Mouse (Mus musculus): ENCODE data around the gene Med7.

The Med7 gene

GRCm38 (mm10) chr11:46430123-46430522, 6.6 kb upstream of the Med7 start:
- DNase-seq (ENCODE audit: low spot score) = no peak

- peak; percentile 50 for DNase-seq (ENCODE audit: low spot score)
Observed at GRCm38 (mm10) chr11:46431129-46431528, 5.6 kb upstream of the Med7 start.

- DNase-seq (ENCODE audit: low spot score) = no peak
Observed at GRCm38 (mm10) chr11:46435363-46435762, 1.4 kb upstream of the Med7 start.

- no peak for DNase-seq (ENCODE audit: low spot score)
Observed at GRCm38 (mm10) chr11:46437459-46438000, 805 bp downstream of the Med7 start.

- no peak for DNase-seq (ENCODE audit: low spot score)
Observed at GRCm38 (mm10) chr11:46439005-46439543, 2.3 kb downstream of the Med7 start.

- no peak for DNase-seq (ENCODE audit: low spot score)
Observed at GRCm38 (mm10) chr11:46441774-46442173, 5.0 kb downstream of the Med7 start.

GRCm38 (mm10) chr11:46443152-46443551, 6.4 kb downstream of the Med7 start:
- DNase-seq (ENCODE audit: low spot score) = no peak

- DNase-seq (ENCODE audit: low spot score) = no peak
Observed at GRCm38 (mm10) chr11:46443979-46444378, 7.3 kb downstream of the Med7 start.

GRCm38 (mm10) chr11:46446150-46446549, 9.4 kb downstream of the Med7 start:
- no peak for DNase-seq (ENCODE audit: low spot score)

- DNase-seq (ENCODE audit: low spot score) = no peak
Observed at GRCm38 (mm10) chr11:46447644-46448484, 11.1 kb downstream of the Med7 start.

- DNase-seq (ENCODE audit: low spot score) = no peak
Observed at GRCm38 (mm10) chr11:46449461-46450080, 12.8 kb downstream of the Med7 start.

GRCm38 (mm10) chr11:46454453-46455045, 17.8 kb downstream of the Med7 start, which contains the start of gene Havcr2:
Gene Havcr2, plus strand, starts transcription at chr11:46454935.
- DNase-seq (ENCODE audit: low spot score) = no peak

GRCm38 (mm10) chr11:46459960-46460359, 23.2 kb downstream of the Med7 start:
- DNase-seq (ENCODE audit: low spot score) = no peak

GRCm38 (mm10) chr11:46461362-46461761, 24.6 kb downstream of the Med7 start:
- DNase-seq (ENCODE audit: low spot score) = no peak

GRCm38 (mm10) chr11:46461931-46462330, 25.2 kb downstream of the Med7 start:
- DNase-seq (ENCODE audit: low spot score) = no peak

GRCm38 (mm10) chr11:46466878-46467277, 30.2 kb downstream of the Med7 start:
- no peak for DNase-seq (ENCODE audit: low spot score)

GRCm38 (mm10) chr11:46474220-46474619, 37.5 kb downstream of the Med7 start:
- no peak for DNase-seq (ENCODE audit: low spot score)

GRCm38 (mm10) chr11:46479311-46479710, 42.6 kb downstream of the Med7 start:
- no peak for DNase-seq (ENCODE audit: low spot score)

- DNase-seq (ENCODE audit: low spot score) = no peak
Observed at GRCm38 (mm10) chr11:46480517-46480916, 43.8 kb downstream of the Med7 start.

GRCm38 (mm10) chr11:46488231-46488630, 51.5 kb downstream of the Med7 start:
- no peak for DNase-seq (ENCODE audit: low spot score)

- DNase-seq (ENCODE audit: low spot score) = no peak
Observed at GRCm38 (mm10) chr11:46488650-46489049, 51.9 kb downstream of the Med7 start.

Measured in ovary, adult 18-20 months (tissue).